8 mouse cellular contexts compared by ENCODE assay signal in the genomic region with DNA sequence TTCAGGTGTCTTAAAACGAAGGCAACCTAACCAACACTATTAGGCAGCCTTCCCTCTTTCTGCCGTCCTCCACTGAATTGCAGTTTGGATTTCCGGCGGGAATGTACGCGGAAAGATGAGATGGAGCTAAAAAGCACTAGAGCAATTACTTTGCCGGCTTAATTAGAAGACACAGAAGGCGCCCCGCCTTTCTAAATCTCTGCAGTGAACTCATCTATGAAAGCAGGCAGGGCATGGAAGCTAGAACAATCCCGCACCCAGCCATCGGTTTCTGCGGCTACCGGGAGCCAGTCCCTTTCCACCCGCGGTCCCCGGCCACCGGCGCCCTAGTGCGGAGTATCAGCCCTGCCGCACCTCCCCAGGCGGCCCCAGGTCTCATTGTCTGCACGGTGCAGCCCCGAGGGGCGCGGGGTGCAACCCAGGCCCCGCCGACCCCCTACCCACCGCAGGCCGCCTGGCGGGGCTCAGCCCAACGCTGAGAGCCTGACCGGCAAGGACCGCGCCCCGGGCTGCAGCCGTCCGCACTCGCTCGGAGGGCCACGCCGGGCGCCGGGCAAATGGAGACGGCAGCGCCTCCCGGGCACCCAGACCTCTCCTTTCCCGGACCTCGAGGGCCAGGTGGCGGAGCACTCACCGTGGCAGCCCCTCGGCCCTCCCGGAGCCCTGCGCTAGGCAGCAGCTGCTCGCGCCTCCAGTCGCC. TPM values are rescaled to one million over a fixed set of nuclear protein-coding genes. Genes with fewer than 3 reads are reported as not detected.
DNase-seq lines count a peak whose midpoint lies in the region; ATAC-seq and TF ChIP-seq lines count a peak whose summit lies in the region.

No protein-coding gene starts in this region.

- DNase-seq in thymus, adult 2 months, result peak; percentile 32
- no peak for DNase-seq in thymus, postnatal 36 days
- DNase-seq in cerebellum, postnatal 14 days, result peak; percentile 58 to 73
- DNase-seq in layer of hippocampus, adult 2 months (ENCODE audit: low spot score in 2 of 2), result peak; percentile 17 to 21
- peak; percentile 65 for DNase-seq in retina, postnatal 1 day

- H3K9ac ChIP-seq in heart, embryonic 11.5 days (ENCODE audit: low read depth, low read length), result peak overlapping the region; percentile 98
- H3K9ac ChIP-seq in lung, embryonic 16.5 days (ENCODE audit: low read length), result peak overlapping the region; percentile 90

- H3K27ac ChIP-seq in thymus, adult 2 months (ENCODE audit: control insufficient read depth, insufficient read depth, low read length), result no peak overlapping the region
- peak overlapping the region; percentile 97 for H3K27ac ChIP-seq in heart, embryonic 11.5 days (ENCODE audit: low read depth, low read length)
- H3K27ac ChIP-seq in layer of hippocampus, adult 2 months, result peak overlapping the region; percentile 95
- H3K27ac ChIP-seq in lung, embryonic 16.5 days (ENCODE audit: low read length), result peak overlapping the region; percentile 92

- peaks cover 8% of the 10 kb centered on the region for H3K4me1 ChIP-seq in thymus, adult 2 months (replicated peaks; ENCODE audit: control insufficient read depth, insufficient read depth, low read length)
- H3K4me1 ChIP-seq in heart, embryonic 11.5 days (ENCODE audit: control insufficient read depth, insufficient read depth, low read length), result peaks cover 8% of the 10 kb centered on the region; the same call in 1 of the 2 replicates
- peaks cover 11% of the 10 kb centered on the region for H3K4me1 ChIP-seq in lung, embryonic 16.5 days (replicated peaks; ENCODE audit: control insufficient read depth, insufficient read depth, low read length)

- peaks cover 2% of the 10 kb centered on the region; the same call in 1 of the 2 replicates for H3K9me3 ChIP-seq in heart, embryonic 11.5 days (replicated peaks; ENCODE audit: control insufficient read depth, low read length)
- peaks cover 4% of the 10 kb centered on the region for H3K9me3 ChIP-seq in lung, embryonic 16.5 days (ENCODE audit: control insufficient read depth, low read length)

- no peaks in the 10 kb centered on the region for H3K36me3 ChIP-seq in thymus, adult 2 months (ENCODE audit: control insufficient read depth, insufficient read depth, low read length)
- peaks cover 5% of the 10 kb centered on the region; the same call in 1 of the 2 replicates for H3K36me3 ChIP-seq in heart, embryonic 11.5 days (ENCODE audit: control insufficient read depth, insufficient read depth, low read length)
- H3K36me3 ChIP-seq in lung, embryonic 16.5 days (ENCODE audit: control insufficient read depth, insufficient read depth, low read length), result peaks cover 8% of the 10 kb centered on the region

- ATAC-seq in heart, embryonic 11.5 days (replicated peaks; ENCODE audit: insufficient number of reproducible peaks, low FRiP score, low TSS enrichment), result peak; percentile 67
- peak; percentile 60 for ATAC-seq in lung, embryonic 16.5 days (ENCODE audit: low read depth)
- ATAC-seq in monocyte, adult 5-6 weeks (replicated peaks; ENCODE audit: insufficient number of reproducible peaks, low FRiP score, low TSS enrichment, poor library complexity, severe bottlenecking), result no peak

- no peak for TF ChIP-seq CTCF in thymus, adult 2 months (IDR thresholded peaks at IDR 0.05; ENCODE audit: borderline replicate concordance, control insufficient read depth, extremely low read depth, insufficient read depth, low read length, poor library complexity)
- no peak for TF ChIP-seq CTCF in layer of hippocampus, adult 2 months (conservative IDR thresholded peaks at IDR 0.05)

- H3K4me2 ChIP-seq in heart, embryonic 11.5 days, result peak overlapping the region; percentile 79
- H3K4me2 ChIP-seq in lung, embryonic 16.5 days (ENCODE audit: low read depth, low read length), result peak overlapping the region; percentile 81

- H3K27me3 ChIP-seq in thymus, adult 2 months (ENCODE audit: control insufficient read depth, insufficient read depth, low read length), result peaks cover 2% of the 10 kb centered on the region
- H3K27me3 ChIP-seq in heart, embryonic 11.5 days (ENCODE audit: control insufficient read depth, insufficient read depth, low read length), result no peaks in the 10 kb centered on the region
- no peaks in the 10 kb centered on the region for H3K27me3 ChIP-seq in lung, embryonic 16.5 days (ENCODE audit: control insufficient read depth, insufficient read depth, low read depth, low read length)

- 1% methylated on average over 56 of the region's 56 CpGs for WGBS in thymus, adult 2 months
- WGBS in heart, embryonic 11.5 days (ENCODE audit: insufficient replicate concordance), result under 1% methylated on average over 45 of the region's 56 CpGs
- WGBS in lung, embryonic 16.5 days, result under 1% methylated on average over 56 of the region's 56 CpGs

- H3K4me3 ChIP-seq in thymus, adult 2 months (ENCODE audit: control insufficient read depth, insufficient read depth, low read length), result peak overlapping the region; percentile 73
- peak overlapping the region; percentile 100 for H3K4me3 ChIP-seq in heart, embryonic 11.5 days (ENCODE audit: low read depth, low read length)
- peak overlapping the region; percentile 96 for H3K4me3 ChIP-seq in layer of hippocampus, adult 2 months
- peak overlapping the region; percentile 80 for H3K4me3 ChIP-seq in lung, embryonic 16.5 days (ENCODE audit: low read length)

- no peak for TF ChIP-seq POLR2A in thymus, adult 2 months (IDR thresholded peaks at IDR 0.05; ENCODE audit: control insufficient read depth, extremely low read depth, insufficient read depth, low read length, poor library complexity)

RNA-seq across cellular contexts. Expression of a gene that starts 0.8 kb away (rescaled TPM):
- polyA plus RNA-seq in thymus, adult 2 months (2012; rRNA removed), result 5.7 and 7.1 TPM in 2 replicates
- polyA plus RNA-seq in heart, embryonic 11.5 days (2014; fragmentation: Nextera tagmentation; extraction: Ambion mirVana), result 56.7 and 66.0 TPM in 2 replicates
- 10 to 100 TPM; 64.2 to 64.5 TPM for total RNA-seq in layer of hippocampus, adult 2 months (2021)
- polyA plus RNA-seq in lung, embryonic 16.5 days (2015; fragmentation: Nextera tagmentation; extraction: Ambion mirVana), result 37.9 and 45.1 TPM in 2 replicates
- total RNA-seq in monocyte, adult 5-6 weeks (2017), result 7.5 to 20.5 TPM (median 10.5 TPM) in 3 replicates

Comparison
In these comparisons a context has a peak if more than half of its experiments do, and no peak if none do; other contexts are left out.
1. DNase-seq: peak in thymus, adult 2 months (single experiment), cerebellum, postnatal 14 days (2 of 2), layer of hippocampus, adult 2 months (2 of 2) and retina, postnatal 1 day (single experiment); none in thymus, postnatal 36 days (0 of 2).
2. Peak in every context shown above with its lines, with median percentiles within 50 percentile points of each other: H3K4me3 ChIP-seq.